Mouse (Mus musculus) C2C12 (cell line): ENCODE results near the gene Zfp691.

Source experiments
- CEBPB ChIP-seq: IDR thresholded peaks from one replicate; pipeline ENCODE4 v1.6.1; 2011; ENCODE audit warnings: low read depth, mild to moderate bottlenecking, control low read depth, moderate library complexity
- CTCF ChIP-seq: IDR thresholded peaks from one replicate; pipeline ENCODE4 v1.5.1; 2011; ENCODE audit not compliant: control insufficient read depth, insufficient read depth, insufficient read length
- MYOG ChIP-seq: IDR thresholded peaks from one replicate; pipeline ENCODE4 v1.6.1; 2011; ENCODE audit not compliant: control insufficient read depth, insufficient read length; ENCODE audit errors: extremely low read depth

GRCm38 (mm10) chr4:119172919-119173650 is 910 bp downstream of the Zfp691 start:
- TF ChIP-seq CEBPB (no peak), MYOG (no peak), CTCF (no peak)
